Mouse (Mus musculus): ENCODE data around the gene Mcam. TPM values are rescaled to one million over a fixed set of nuclear protein-coding genes. Genes with fewer than 3 reads are reported as not detected.

The Mcam gene
- polyA plus RNA-seq (2012; rRNA removed) = 12.5 and 12.8 TPM in 2 replicates

DNA sequence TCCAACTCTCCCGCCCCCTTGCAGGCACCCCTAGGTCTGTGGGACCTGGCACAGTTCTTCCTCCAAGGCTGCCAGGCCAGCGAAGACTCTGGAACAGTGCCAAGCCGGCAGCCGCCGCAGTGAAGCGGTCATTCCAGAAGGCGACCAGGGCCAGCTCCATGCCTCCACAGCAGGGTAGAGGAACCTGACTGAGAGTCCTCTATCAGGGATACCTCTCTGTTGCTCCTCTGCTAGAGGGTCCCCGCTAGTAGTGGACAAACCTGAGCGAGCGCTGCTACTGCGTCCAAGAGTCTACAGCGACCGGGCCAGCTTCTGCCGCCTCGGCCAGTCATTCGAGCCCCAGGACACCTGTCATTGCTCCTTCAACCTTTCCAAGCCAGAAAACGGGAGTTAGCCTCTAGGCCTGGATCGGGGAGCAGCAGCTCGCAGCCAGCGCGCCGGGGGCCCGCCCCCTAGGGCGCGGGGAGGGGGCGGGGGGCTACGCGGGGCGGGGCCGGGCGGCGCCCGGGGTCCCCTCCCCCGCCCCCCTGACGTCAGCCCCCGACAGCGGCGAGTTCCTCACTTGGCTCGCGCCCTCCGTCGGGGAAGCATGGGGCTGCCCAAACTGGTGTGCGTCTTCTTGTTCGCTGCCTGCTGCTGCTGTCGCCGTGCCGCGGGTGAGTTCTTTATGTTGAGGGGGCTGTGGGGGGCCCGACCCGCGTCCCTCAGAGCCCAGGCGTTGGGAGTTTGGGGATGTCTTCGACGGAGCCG, at the start of gene Mcam:
TSS of gene Mcam (plus strand) at position 369 of the 750 bp plus-strand sequence.

DNA sequence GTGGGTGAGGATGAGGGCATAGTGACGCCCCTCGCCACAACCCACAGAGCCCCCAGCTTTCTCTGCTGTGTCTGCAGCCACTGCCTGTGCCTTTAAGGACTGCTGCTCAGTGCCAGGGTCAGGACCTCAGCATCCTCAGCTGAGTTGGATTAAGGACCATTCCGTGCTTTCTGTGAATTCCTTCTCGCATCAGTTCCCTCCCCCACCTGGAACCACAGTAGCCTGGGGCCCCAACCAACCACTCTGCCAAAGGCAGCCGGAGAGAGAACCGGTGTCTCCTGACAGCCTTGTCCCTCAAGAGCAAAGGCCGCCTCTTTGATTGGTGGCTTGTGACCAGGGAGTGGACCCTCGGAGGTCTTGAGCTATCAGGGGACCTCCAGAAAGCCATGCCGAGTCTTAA, 32.8 kb upstream of the Mcam start, which contains the start of gene Mfrp:
TSS of gene Mfrp (plus strand) at position 240 of the 400 bp plus-strand sequence.

DNA sequence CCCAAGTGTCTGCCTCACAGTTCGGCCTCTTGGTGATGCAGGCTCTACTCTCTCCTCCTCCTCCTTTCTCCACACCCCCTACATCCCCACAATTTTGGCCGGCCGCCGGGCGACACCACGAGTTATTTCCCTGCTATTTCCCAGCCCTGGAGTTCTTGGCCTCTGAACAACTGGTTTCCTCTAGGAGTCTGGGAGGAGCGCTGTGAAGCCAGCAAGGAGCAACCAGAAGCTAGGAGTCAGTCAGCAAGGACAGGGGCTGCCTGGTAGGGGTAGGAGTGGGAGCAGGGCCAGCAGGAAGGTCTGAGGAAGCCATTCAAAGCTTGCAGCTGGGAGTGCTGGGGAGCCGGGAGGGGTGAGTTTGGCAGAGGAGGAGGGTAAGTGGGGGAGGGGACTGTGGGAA, 27.2 kb upstream of the Mcam start, which contains the start of gene C1qtnf5:
TSS of gene C1qtnf5 (plus strand) at position 136 of the 400 bp plus-strand sequence.

GRCm38 (mm10) chr9:44113105-44113789, 21.0 kb upstream of the Mcam start, which contains the start of the genes Gm49380 and Rnf26:
TSS of gene Gm49380 (minus strand) at chr9:44113500.
TSS of gene Rnf26 (minus strand) at chr9:44113517.

Other genes starting within 250 kb of the Mcam start
- 1.2 and 2.0 TPM in 2 replicates for gene Thy1, start 91.1 kb upstream of the Mcam start, polyA plus RNA-seq (2012; rRNA removed)
- 0.55 and 0.77 TPM in 2 replicates for gene Usp2, start 67.4 kb upstream of the Mcam start, polyA plus RNA-seq (2012; rRNA removed)
- 0.07 and 0.08 TPM in 2 replicates for gene Mfrp, start 32.7 kb upstream of the Mcam start, polyA plus RNA-seq (2012; rRNA removed)
- 1.2 and 1.4 TPM in 2 replicates for gene C1qtnf5, start 27.2 kb upstream of the Mcam start, polyA plus RNA-seq (2012; rRNA removed)
- 0.02 and 0.04 TPM in 2 replicates for gene Gm49380, start 21.0 kb upstream of the Mcam start, polyA plus RNA-seq (2012; rRNA removed)
- 13.9 and 15.2 TPM in 2 replicates for gene Rnf26, start 21.0 kb upstream of the Mcam start, polyA plus RNA-seq (2012; rRNA removed)
- gene Cbl, start 99.6 kb downstream of the Mcam start, polyA plus RNA-seq (2012; rRNA removed) = 3.9 and 4.7 TPM in 2 replicates
- gene Ccdc153, start 106.2 kb downstream of the Mcam start, polyA plus RNA-seq (2012; rRNA removed) = not detected in 2 replicates
- 0.05 and 0.08 TPM in 2 replicates for gene Pdzd3, start 117.0 kb downstream of the Mcam start, polyA plus RNA-seq (2012; rRNA removed)
- 2.6 and 3.2 TPM in 2 replicates for gene Nlrx1, start 134.1 kb downstream of the Mcam start, polyA plus RNA-seq (2012; rRNA removed)
- 13.8 and 17.2 TPM in 2 replicates for gene Abcg4, start 154.1 kb downstream of the Mcam start, polyA plus RNA-seq (2012; rRNA removed)
- gene Hinfp, start 171.2 kb downstream of the Mcam start, polyA plus RNA-seq (2012; rRNA removed) = 12.1 and 12.9 TPM in 2 replicates
- 11.0 and 12.5 TPM in 2 replicates for gene C2cd2l, start 185.8 kb downstream of the Mcam start, polyA plus RNA-seq (2012; rRNA removed)
- 18.5 and 19.8 TPM in 2 replicates for gene Dpagt1, start 191.6 kb downstream of the Mcam start, polyA plus RNA-seq (2012; rRNA removed)
- gene H2afx, start 200.2 kb downstream of the Mcam start, polyA plus RNA-seq (2012; rRNA removed) = 107 and 124 TPM in 2 replicates
- gene Hmbs, start 209.8 kb downstream of the Mcam start, polyA plus RNA-seq (2012; rRNA removed) = 450 and 459 TPM in 2 replicates
- 10.0 and 10.6 TPM in 2 replicates for gene Vps11, start 227.2 kb downstream of the Mcam start, polyA plus RNA-seq (2012; rRNA removed)
- 18.1 and 22.7 TPM in 2 replicates for gene Hyou1, start 245.0 kb downstream of the Mcam start, polyA plus RNA-seq (2012; rRNA removed)

Measured in liver, embryonic 18 days (tissue).